Mouse (Mus musculus): ENCODE results near the gene Krtap6-2. TPM values are rescaled to one million over a fixed set of nuclear protein-coding genes. Genes with fewer than 3 reads are reported as not detected.

The Krtap6-2 gene
- polyA plus RNA-seq (2015; fragmentation: Nextera tagmentation; extraction: Ambion mirVana): not detected in 2 replicates

DNA sequence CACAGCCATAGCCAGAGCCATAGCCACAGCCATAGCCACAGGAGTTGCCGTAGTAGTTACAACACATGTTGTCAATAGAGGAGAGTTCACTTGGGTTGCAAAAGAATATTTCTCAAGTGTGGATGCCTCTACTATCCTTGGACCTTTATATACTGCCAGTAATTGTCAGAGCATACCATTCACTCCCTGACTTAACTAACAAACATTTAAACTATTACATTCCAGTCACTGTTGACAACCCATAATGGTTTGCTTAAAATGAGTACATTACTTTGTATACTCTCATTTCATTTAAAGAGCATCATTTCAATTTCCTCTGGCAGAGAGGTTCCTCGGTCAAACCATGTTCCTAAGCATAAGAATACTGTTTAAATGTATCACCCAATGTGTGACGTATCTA lies at the start of gene Krtap6-2:
Krtap6-2 (minus strand) TSS at position 101 of the 400 bp plus-strand sequence.
- H3K4me3 ChIP-seq (ENCODE audit: low read depth, low read length): no peak within 1 kb of the TSS
- H3K4me1 ChIP-seq (replicated peaks; ENCODE audit: control insufficient read depth, insufficient read depth, low read length): no peaks in the 10 kb centered on the region
- no peak for ATAC-seq
- no peaks in the 10 kb centered on the region for H3K27me3 ChIP-seq (replicated peaks; ENCODE audit: control insufficient read depth, insufficient read depth, low read length)
- no peak within 1 kb of the TSS for H3K9ac ChIP-seq (ENCODE audit: low read depth, low read length)
- H3K27ac ChIP-seq (ENCODE audit: low read depth, low read length): no peak within 1 kb of the TSS
- no peak for TF ChIP-seq CTCF (IDR thresholded peaks at IDR 0.05; ENCODE audit: low read depth)
- no peaks in the 10 kb centered on the region for H3K36me3 ChIP-seq (ENCODE audit: control insufficient read depth, insufficient read depth)
- no peaks in the 10 kb centered on the region for H3K9me3 ChIP-seq (ENCODE audit: control insufficient read depth)
- 91% methylated on average over 3 of the region's 3 CpGs for WGBS
- no peak within 1 kb of the TSS for H3K4me2 ChIP-seq (replicated peaks; ENCODE audit: low read depth)

- Histone ChIP-seq H3K36me3 (ENCODE audit: control insufficient read depth, insufficient read depth) (no peaks in the 10 kb centered on the region), H3K4me2 (replicated peaks; ENCODE audit: low read depth) (no peak overlapping the region), H3K4me3 (ENCODE audit: low read depth, low read length) (no peak overlapping the region), H3K27me3 (replicated peaks; ENCODE audit: control insufficient read depth, insufficient read depth, low read length) (no peaks in the 10 kb centered on the region), H3K4me1 (replicated peaks; ENCODE audit: control insufficient read depth, insufficient read depth, low read length) (no peaks in the 10 kb centered on the region), H3K9me3 (ENCODE audit: control insufficient read depth) (no peaks in the 10 kb centered on the region), H3K27ac (ENCODE audit: low read depth, low read length) (no peak overlapping the region), H3K9ac (ENCODE audit: low read depth, low read length) (no peak overlapping the region)
- TF ChIP-seq CTCF (IDR thresholded peaks at IDR 0.05; ENCODE audit: low read depth): no peak
- no peak for ATAC-seq
- WGBS: 63% methylated on average over 5 of the region's 5 CpGs
Observed at GRCm38 (mm10) chr16:89461189-89461588, 41.3 kb upstream of the Krtap6-2 start.

- Histone ChIP-seq H3K27ac (ENCODE audit: low read depth, low read length) (no peak overlapping the region), H3K4me2 (replicated peaks; ENCODE audit: low read depth) (no peak overlapping the region), H3K4me3 (ENCODE audit: low read depth, low read length) (no peak overlapping the region), H3K36me3 (ENCODE audit: control insufficient read depth, insufficient read depth) (no peaks in the 10 kb centered on the region), H3K4me1 (replicated peaks; ENCODE audit: control insufficient read depth, insufficient read depth, low read length) (no peaks in the 10 kb centered on the region), H3K27me3 (replicated peaks; ENCODE audit: control insufficient read depth, insufficient read depth, low read length) (no peaks in the 10 kb centered on the region), H3K9ac (ENCODE audit: low read depth, low read length) (no peak overlapping the region), H3K9me3 (ENCODE audit: control insufficient read depth) (no peaks in the 10 kb centered on the region)
- WGBS: 80% methylated on average over 2 of the region's 2 CpGs
- TF ChIP-seq CTCF (IDR thresholded peaks at IDR 0.05; ENCODE audit: low read depth): no peak
- no peak for ATAC-seq
Observed at GRCm38 (mm10) chr16:89429586-89429985, 9.7 kb upstream of the Krtap6-2 start.

GRCm38 (mm10) chr16:89425310-89425709 lies 5.4 kb upstream of the Krtap6-2 start:
- 89% methylated on average over 5 of the region's 5 CpGs for WGBS
- H3K27me3 ChIP-seq (replicated peaks; ENCODE audit: control insufficient read depth, insufficient read depth, low read length): no peaks in the 10 kb centered on the region
- no peaks in the 10 kb centered on the region for H3K36me3 ChIP-seq (ENCODE audit: control insufficient read depth, insufficient read depth)

DNA sequence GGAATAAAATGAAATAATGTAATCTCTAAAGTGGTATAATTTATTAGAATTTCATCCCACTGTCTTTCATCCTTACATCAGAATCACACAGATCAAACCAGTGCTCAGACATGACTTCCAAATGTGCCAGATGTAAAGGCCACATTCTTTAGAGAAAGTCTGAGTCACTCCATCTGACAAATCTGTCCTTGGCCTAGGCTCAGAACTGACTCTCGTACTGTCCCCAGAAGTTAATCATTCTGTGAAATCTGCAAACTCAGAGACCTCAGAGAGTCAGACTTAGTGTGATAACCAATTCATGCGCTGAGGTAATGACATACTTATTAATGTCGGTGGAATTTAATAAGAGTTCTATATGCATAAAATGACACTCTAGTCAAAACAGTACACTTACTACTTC lies 3.6 kb downstream of the Krtap6-2 start:
- TF ChIP-seq CTCF (IDR thresholded peaks at IDR 0.05; ENCODE audit: low read depth): no peak
- no peaks in the 10 kb centered on the region for H3K36me3 ChIP-seq (ENCODE audit: control insufficient read depth, insufficient read depth)
- H3K9me3 ChIP-seq (ENCODE audit: control insufficient read depth): no peaks in the 10 kb centered on the region
- H3K4me2 ChIP-seq (replicated peaks; ENCODE audit: low read depth): no peak overlapping the region
- no peak for ATAC-seq
- no peak overlapping the region for H3K4me3 ChIP-seq (ENCODE audit: low read depth, low read length)
- 78% methylated on average over 3 of the region's 3 CpGs for WGBS
- no peak overlapping the region for H3K27ac ChIP-seq (ENCODE audit: low read depth, low read length)
- H3K9ac ChIP-seq (ENCODE audit: low read depth, low read length): no peak overlapping the region
- no peaks in the 10 kb centered on the region for H3K27me3 ChIP-seq (replicated peaks; ENCODE audit: control insufficient read depth, insufficient read depth, low read length)
- H3K4me1 ChIP-seq (replicated peaks; ENCODE audit: control insufficient read depth, insufficient read depth, low read length): no peaks in the 10 kb centered on the region

More at GRCm38 (mm10) chr16:89425310-89425709, 5.4 kb upstream of the Krtap6-2 start:
- no peak overlapping the region for H3K9ac ChIP-seq (ENCODE audit: low read depth, low read length)
- H3K4me3 ChIP-seq (ENCODE audit: low read depth, low read length): no peak overlapping the region
- H3K4me2 ChIP-seq (replicated peaks; ENCODE audit: low read depth): no peak overlapping the region
- no peak for TF ChIP-seq CTCF (IDR thresholded peaks at IDR 0.05; ENCODE audit: low read depth)
- no peaks in the 10 kb centered on the region for H3K4me1 ChIP-seq (replicated peaks; ENCODE audit: control insufficient read depth, insufficient read depth, low read length)
- no peak overlapping the region for H3K27ac ChIP-seq (ENCODE audit: low read depth, low read length)
- ATAC-seq: no peak
- no peaks in the 10 kb centered on the region for H3K9me3 ChIP-seq (ENCODE audit: control insufficient read depth)

GRCm38 (mm10) chr16:89410345-89411068 lies 9.4 kb downstream of the Krtap6-2 start:
- H3K4me1 ChIP-seq (replicated peaks; ENCODE audit: control insufficient read depth, insufficient read depth, low read length): no peaks in the 10 kb centered on the region
- ATAC-seq: no peak
- no peak overlapping the region for H3K9ac ChIP-seq (ENCODE audit: low read depth, low read length)
- H3K9me3 ChIP-seq (ENCODE audit: control insufficient read depth): no peaks in the 10 kb centered on the region
- 81% methylated on average over 5 of the region's 5 CpGs for WGBS
- H3K27me3 ChIP-seq (replicated peaks; ENCODE audit: control insufficient read depth, insufficient read depth, low read length): no peaks in the 10 kb centered on the region
- H3K4me2 ChIP-seq (replicated peaks; ENCODE audit: low read depth): no peak overlapping the region
- H3K36me3 ChIP-seq (ENCODE audit: control insufficient read depth, insufficient read depth): no peaks in the 10 kb centered on the region
- no peak for TF ChIP-seq CTCF (IDR thresholded peaks at IDR 0.05; ENCODE audit: low read depth)
- no peak overlapping the region for H3K27ac ChIP-seq (ENCODE audit: low read depth, low read length)
- no peak overlapping the region for H3K4me3 ChIP-seq (ENCODE audit: low read depth, low read length)
